Mouse (Mus musculus): Measurements from ENCODE around the gene A630001G21Rik. TPM values are rescaled to one million over a fixed set of nuclear protein-coding genes. Genes with fewer than 3 reads are reported as not detected.

A630001G21Rik gene
- polyA plus RNA-seq, 1 experiment: 60.7 TPM

GRCm38 (mm10) chr1:85763386-85763785 is 15.1 kb downstream of the A630001G21Rik start:
- TF ChIP-seq POLR2A (IDR thresholded peaks at IDR 0.05; ENCODE audit: borderline replicate concordance, control insufficient read depth, low read depth, low read length) (no peak), CTCF (IDR thresholded peaks at IDR 0.05; ENCODE audit: control insufficient read depth, insufficient read depth, low read length) (no peak)
- Histone ChIP-seq H3K27ac (ENCODE audit: control insufficient read depth, insufficient read depth, low read depth, low read length, poor library complexity) (no peak overlapping the region), H3K4me1 (ENCODE audit: control insufficient read depth, insufficient read depth, low read length) (peaks cover 2% of the 10 kb centered on the region), H3K4me3 (replicated peaks; ENCODE audit: control insufficient read depth, low read depth, low read length) (no peak overlapping the region)
- 10% methylated on average over 6 of the region's 6 CpGs for WGBS

GRCm38 (mm10) chr1:85761665-85762064 is 16.8 kb downstream of the A630001G21Rik start:
- no peak overlapping the region for H3K4me3 ChIP-seq (replicated peaks; ENCODE audit: control insufficient read depth, low read depth, low read length)
- no peak overlapping the region for H3K27ac ChIP-seq (ENCODE audit: control insufficient read depth, insufficient read depth, low read depth, low read length, poor library complexity)
- 85% methylated on average over 4 of the region's 4 CpGs for WGBS
- peaks cover 3% of the 10 kb centered on the region for H3K4me1 ChIP-seq (ENCODE audit: control insufficient read depth, insufficient read depth, low read length)
- no peak for TF ChIP-seq POLR2A (IDR thresholded peaks at IDR 0.05; ENCODE audit: borderline replicate concordance, control insufficient read depth, low read depth, low read length)
- TF ChIP-seq CTCF (IDR thresholded peaks at IDR 0.05; ENCODE audit: control insufficient read depth, insufficient read depth, low read length): no peak

GRCm38 (mm10) chr1:85758969-85759293 is 19.5 kb downstream of the A630001G21Rik start:
- no peak overlapping the region for H3K4me3 ChIP-seq (replicated peaks; ENCODE audit: control insufficient read depth, low read depth, low read length)
- WGBS: 31% methylated on average over 1 of the region's 1 CpGs
- H3K4me1 ChIP-seq (ENCODE audit: control insufficient read depth, insufficient read depth, low read length): peaks cover 3% of the 10 kb centered on the region
- no peak overlapping the region for H3K27ac ChIP-seq (ENCODE audit: control insufficient read depth, insufficient read depth, low read depth, low read length, poor library complexity)
- TF ChIP-seq POLR2A (IDR thresholded peaks at IDR 0.05; ENCODE audit: borderline replicate concordance, control insufficient read depth, low read depth, low read length) (no peak), CTCF (IDR thresholded peaks at IDR 0.05; ENCODE audit: control insufficient read depth, insufficient read depth, low read length) (no peak)

DNA sequence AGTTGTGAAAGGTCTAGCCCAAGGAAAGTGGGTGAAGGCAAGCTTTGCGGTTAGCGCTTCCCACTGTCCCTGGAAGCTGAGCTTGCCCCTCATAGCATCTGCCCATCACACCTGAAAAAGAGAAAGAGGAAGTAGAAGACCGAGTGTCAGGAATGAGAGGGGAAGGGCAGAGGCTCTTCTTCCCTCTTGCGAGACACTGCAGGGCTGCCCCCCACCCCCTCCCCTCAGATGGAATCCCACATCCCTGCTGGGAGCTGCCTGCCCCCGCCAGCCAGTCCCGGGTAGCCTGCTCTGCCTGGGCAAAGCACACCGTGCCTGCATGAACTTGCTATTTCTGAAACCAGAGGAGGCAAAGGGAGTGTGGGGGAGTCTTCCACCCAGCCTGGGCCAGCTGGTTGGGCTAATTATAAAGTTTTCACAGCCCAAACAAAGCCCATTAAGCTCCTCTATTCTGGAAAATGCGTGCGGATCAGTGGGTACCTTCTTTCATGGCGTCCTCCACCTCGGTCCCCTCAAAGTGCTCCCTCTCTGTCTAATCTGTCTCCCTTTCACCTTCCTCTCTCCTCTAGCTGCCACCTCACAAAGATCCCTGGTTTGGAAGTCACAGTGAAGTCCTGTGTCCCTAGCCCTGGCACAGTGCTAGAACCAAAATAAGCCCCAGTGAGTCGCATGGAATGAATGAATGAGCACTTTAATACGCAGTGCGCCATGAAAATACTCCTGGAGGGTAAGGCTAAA is 20.0 kb downstream of the A630001G21Rik start:
- H3K4me3 ChIP-seq (replicated peaks; ENCODE audit: control insufficient read depth, low read depth, low read length): no peak overlapping the region
- 39% methylated on average over 14 of the region's 14 CpGs for WGBS
- TF ChIP-seq CTCF (IDR thresholded peaks at IDR 0.05; ENCODE audit: control insufficient read depth, insufficient read depth, low read length) (no peak), POLR2A (IDR thresholded peaks at IDR 0.05; ENCODE audit: borderline replicate concordance, control insufficient read depth, low read depth, low read length) (no peak)
- peaks cover 3% of the 10 kb centered on the region for H3K4me1 ChIP-seq (ENCODE audit: control insufficient read depth, insufficient read depth, low read length)
- no peak overlapping the region for H3K27ac ChIP-seq (ENCODE audit: control insufficient read depth, insufficient read depth, low read depth, low read length, poor library complexity)

DNA sequence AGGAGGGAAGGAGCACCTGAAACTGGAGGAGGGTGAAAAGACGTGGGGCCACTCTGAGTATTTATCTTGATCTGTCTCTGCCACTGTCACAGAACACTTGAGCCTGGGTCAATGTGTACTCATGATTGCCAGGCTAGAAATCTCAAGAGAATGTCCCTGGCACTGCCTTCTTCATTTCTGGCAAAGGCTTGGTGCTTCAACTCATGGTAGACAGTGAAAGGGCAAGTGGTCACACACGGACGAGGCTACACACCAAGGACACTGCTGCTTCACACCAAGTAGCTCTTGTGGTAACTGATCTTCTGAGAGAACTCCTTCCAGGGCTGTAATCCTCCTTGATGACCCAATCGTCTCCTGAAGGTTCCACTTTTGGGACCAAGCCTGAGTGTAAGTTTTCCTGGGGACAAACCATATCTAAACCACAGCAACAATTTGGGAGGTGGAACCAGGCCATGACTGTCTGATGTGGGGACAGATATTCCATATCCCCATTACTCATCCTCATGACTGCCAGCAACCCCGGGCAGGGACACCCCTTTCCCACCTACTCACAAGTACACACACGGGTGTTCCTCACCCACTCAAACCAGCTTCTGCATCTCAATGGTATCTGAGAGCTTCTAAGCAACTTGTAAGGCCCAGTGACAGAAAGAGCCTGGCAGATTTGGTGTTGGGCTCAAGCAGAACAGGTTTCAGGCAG is 20.8 kb downstream of the A630001G21Rik start:
- no peak overlapping the region for H3K4me3 ChIP-seq (replicated peaks; ENCODE audit: control insufficient read depth, low read depth, low read length)
- 57% methylated on average over 6 of the region's 6 CpGs for WGBS
- peaks cover 3% of the 10 kb centered on the region for H3K4me1 ChIP-seq (ENCODE audit: control insufficient read depth, insufficient read depth, low read length)
- H3K27ac ChIP-seq (ENCODE audit: control insufficient read depth, insufficient read depth, low read depth, low read length, poor library complexity): no peak overlapping the region
- no peak for TF ChIP-seq POLR2A (IDR thresholded peaks at IDR 0.05; ENCODE audit: borderline replicate concordance, control insufficient read depth, low read depth, low read length)
- no peak for TF ChIP-seq CTCF (IDR thresholded peaks at IDR 0.05; ENCODE audit: control insufficient read depth, insufficient read depth, low read length)

DNA sequence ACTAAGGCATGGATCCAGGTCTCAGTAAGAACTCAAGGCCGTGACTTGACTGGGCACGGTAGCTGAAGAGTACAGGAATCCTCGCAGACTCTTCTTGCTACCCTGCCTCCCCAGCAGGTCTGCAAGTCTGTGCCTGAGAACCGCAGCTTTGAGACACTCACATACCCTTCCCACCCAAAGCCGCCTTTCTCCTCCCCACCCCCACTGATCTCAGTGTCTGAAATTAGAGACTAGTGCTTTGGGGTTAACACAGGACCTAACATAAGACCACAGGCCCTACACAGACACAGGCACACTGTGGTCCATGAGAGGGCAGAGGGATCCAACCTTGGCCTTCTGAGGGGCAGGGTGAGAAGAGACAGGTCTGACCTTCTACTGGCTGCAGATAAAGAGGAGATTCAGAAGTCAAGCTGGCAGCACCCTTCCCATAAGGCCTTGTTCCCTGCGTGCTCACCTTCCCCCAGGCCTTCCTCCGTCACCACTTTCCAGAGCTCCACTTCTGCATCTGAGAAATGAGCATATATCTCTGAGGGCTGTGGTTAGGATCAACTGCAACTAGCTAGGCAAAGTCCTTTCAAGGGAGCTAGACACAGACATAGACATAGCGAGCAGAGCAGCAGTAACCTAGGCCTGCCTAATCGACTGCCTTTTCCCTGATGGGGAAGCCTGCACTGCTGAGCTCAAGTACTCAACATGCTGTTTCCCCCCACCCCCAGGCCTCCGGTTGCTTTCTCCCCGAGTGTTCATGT is 26.3 kb downstream of the A630001G21Rik start:
- Histone ChIP-seq H3K4me3 (replicated peaks; ENCODE audit: control insufficient read depth, low read depth, low read length) (no peak overlapping the region), H3K27ac (ENCODE audit: control insufficient read depth, insufficient read depth, low read depth, low read length, poor library complexity) (peak overlapping the region; percentile 76), H3K4me1 (ENCODE audit: control insufficient read depth, insufficient read depth, low read length) (peaks cover 8% of the 10 kb centered on the region)
- 39% methylated on average over 11 of the region's 11 CpGs for WGBS
- TF ChIP-seq CTCF (IDR thresholded peaks at IDR 0.05; ENCODE audit: control insufficient read depth, insufficient read depth, low read length): no peak
- TF ChIP-seq POLR2A (IDR thresholded peaks at IDR 0.05; ENCODE audit: borderline replicate concordance, control insufficient read depth, low read depth, low read length): no peak

- Histone ChIP-seq H3K4me1 (ENCODE audit: control insufficient read depth, insufficient read depth, low read length) (peaks cover 8% of the 10 kb centered on the region), H3K27ac (ENCODE audit: control insufficient read depth, insufficient read depth, low read depth, low read length, poor library complexity) (peak overlapping the region; percentile 76), H3K4me3 (replicated peaks; ENCODE audit: control insufficient read depth, low read depth, low read length) (no peak overlapping the region)
- TF ChIP-seq POLR2A (IDR thresholded peaks at IDR 0.05; ENCODE audit: borderline replicate concordance, control insufficient read depth, low read depth, low read length): no peak
- no peak; the same call in 1 of the 2 replicates for TF ChIP-seq CTCF (IDR thresholded peaks at IDR 0.05; ENCODE audit: control insufficient read depth, insufficient read depth, low read length)
- WGBS: 8% methylated on average over 6 of the region's 6 CpGs
Observed at GRCm38 (mm10) chr1:85751494-85751893, 26.9 kb downstream of the A630001G21Rik start.

- H3K4me3 ChIP-seq (replicated peaks; ENCODE audit: control insufficient read depth, low read depth, low read length): no peak overlapping the region
- 32% methylated on average over 4 of the region's 4 CpGs for WGBS
- peaks cover 8% of the 10 kb centered on the region for H3K4me1 ChIP-seq (ENCODE audit: control insufficient read depth, insufficient read depth, low read length)
- peak overlapping the region; percentile 76 for H3K27ac ChIP-seq (ENCODE audit: control insufficient read depth, insufficient read depth, low read depth, low read length, poor library complexity)
- TF ChIP-seq POLR2A (IDR thresholded peaks at IDR 0.05; ENCODE audit: borderline replicate concordance, control insufficient read depth, low read depth, low read length) (no peak), CTCF (IDR thresholded peaks at IDR 0.05; ENCODE audit: control insufficient read depth, insufficient read depth, low read length) (no peak)
Observed at GRCm38 (mm10) chr1:85750650-85751049, 27.8 kb downstream of the A630001G21Rik start.
